Mouse (Mus musculus) CH12F3 (cell line): ENCODE results near the gene Gpr19.

Experiments
- in situ Hi-C: fragments of 300-500 bp; cut with MboI; formaldehyde crosslinking; loops from 2 replicates; pipeline ENCODE4 v1.14.3; 2020; ENCODE audit warnings: low sequenced_read_pairs

The Gpr19 gene

DNA sequence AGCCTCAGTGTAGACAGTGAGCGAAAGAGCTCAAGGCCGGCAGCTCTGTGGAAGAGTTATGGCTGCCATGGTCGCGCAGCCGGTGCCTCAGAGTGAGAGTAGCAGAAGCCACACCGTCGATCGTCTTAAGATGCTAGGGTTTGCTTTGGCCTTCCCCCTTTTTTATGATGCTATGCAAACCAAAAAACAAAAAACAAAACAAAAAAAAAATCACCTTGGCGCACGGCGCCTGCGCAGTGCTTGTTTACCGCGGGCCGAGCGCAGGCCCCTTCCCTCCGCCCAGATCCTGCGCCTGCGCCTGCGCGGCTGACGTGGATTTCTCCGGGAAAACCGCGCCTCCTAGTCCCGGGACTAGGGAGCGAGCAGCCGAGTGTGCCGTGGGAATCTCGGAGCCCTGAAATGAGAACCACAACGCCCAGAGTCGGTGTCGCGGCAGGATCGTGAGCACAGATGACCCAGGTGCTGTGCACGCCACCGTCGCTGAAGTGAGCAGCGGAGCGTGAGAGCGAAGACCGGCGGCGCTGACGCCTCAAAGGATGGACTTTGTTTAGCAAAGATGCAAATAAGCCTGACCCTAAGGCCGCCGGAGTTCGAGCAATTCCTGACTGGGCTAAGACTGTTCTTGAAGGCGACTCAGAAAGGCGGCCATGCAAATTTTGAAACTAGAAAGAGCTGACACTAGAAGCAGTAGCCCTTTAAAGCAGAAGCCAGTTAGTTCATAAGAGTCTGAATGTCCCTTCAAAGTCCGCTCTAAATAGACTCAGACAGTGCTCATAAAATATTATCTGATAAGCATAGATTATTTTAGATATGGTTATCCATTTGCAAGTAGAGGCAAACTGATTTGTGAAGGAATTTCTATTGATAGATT, at the start of gene Gpr19:
TSS of gene Gpr19 (minus strand) at position 484 of the 871 bp plus-strand sequence.
- in situ Hi-C loops: no loop called here

- in situ Hi-C loops: no loop called here
Measured at GRCm38 (mm10) chr6:134947311-134948087, 49.1 kb upstream of the Gpr19 start.

DNA sequence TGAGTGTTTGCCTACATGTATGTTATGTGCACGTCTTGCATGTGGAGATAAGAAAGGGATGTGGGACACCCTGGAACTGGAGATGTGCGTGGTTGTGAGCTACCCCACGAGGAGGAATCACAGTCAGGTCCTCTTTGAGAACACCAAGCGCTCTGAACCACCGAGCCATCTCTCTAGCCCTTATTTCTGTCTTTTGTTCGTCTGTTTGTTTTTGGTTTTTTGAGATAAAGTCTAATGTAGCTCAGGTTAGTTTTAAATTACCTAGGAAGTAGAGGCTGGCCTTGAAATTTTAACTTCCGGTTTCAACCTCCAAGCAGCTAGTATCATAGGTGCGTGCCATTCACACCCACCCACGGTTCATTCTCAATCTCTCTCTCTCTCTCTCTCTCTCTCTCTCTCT, 48.5 kb upstream of the Gpr19 start:
- in situ Hi-C loops: no loop called here

DNA sequence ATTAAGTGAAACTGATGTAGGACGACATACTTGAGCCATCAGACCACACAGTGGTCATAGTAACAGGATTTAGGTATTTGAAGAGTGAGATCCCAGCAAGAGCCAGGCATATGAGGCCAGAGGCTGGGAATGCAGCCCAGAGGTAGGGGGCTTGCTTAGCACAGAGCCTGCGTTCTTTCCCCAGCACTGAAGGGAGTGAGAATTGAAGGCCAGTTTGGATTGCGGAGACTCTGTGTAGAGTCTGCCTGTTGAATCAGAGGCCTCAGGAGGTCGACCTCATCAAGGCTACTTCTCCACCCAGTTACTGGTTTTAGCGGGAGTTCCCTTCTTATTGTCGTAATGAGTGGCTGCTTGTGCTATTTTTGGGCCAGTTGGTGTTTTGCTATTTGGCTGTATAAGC, 47.7 kb upstream of the Gpr19 start:
- in situ Hi-C loops: no loop called here

- in situ Hi-C loops: no loop called here
Measured at GRCm38 (mm10) chr6:134943759-134944407, 45.5 kb upstream of the Gpr19 start.

GRCm38 (mm10) chr6:134939781-134940180, 41.4 kb upstream of the Gpr19 start:
- in situ Hi-C loops: no loop called here

GRCm38 (mm10) chr6:134934305-134934704, 35.9 kb upstream of the Gpr19 start:
- in situ Hi-C loops: no loop called here

DNA sequence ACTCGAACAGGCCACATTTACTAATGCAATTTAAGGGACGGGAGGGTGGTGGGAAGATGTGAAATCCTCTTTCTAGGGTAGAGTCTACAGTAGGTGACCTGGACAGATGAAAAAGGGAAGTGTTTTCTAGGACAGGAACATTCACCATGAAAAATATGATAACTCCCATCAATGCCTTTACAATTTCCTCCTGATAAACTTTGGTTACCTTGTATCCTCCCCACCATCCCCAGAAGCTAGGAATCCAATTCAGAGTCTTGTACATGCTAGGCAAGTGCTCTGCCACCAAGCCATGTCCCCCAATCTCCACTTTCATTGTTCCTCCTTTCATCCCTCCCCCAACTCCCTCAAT, 34.8 kb upstream of the Gpr19 start:
- in situ Hi-C loops: no loop called here

DNA sequence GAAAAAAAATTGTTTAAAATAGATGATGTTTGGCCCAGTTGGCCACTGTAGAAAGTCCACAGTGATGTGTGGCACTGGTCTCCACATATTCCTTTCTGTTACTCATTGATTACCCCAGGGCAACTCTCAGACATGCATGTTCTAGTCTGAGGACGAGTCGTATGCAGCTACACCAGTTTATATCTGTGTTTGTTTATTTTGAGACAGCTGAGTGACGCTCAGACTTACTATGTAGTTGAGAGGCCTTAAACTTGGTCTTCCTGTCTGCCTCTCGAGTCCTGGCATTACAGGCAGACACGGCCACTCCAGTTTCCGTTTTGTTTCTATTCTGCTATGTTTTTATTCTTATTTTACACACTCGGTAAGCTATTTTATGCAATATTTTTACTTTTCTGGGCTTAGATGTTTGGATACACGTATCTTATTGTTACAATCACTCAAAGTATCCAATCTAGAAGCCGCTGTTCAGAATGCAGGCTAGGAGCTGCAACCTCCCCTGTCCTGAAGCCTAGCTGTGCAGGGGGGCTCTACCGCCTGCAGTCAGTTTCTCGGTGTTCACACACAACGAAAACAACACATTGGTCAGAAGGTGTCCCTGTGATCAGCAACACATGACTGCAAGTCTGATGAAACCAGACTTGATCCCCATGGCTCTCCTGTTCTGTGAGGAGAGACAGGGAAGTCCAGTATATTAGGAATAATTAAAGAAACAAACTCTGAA, 34.3 kb upstream of the Gpr19 start:
- in situ Hi-C loops: no loop called here

DNA sequence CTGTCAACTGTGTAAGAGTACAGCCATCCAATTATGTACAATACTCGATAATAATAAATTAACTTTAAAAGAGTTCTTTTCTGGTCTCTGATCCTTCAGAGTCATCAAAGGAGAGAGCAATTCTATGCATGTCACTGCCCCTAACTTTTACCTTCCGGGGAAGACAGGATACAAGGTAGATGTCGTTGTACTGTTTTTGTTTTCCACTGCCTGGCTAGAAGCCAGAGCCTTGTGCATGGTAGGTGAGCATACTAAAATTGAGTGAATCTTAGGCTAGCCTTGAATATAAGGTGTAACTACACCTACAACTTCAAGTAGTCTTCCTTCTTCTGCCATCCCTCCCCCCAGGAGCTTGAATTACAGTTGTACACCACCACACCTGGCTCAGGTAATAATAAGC, 32.8 kb upstream of the Gpr19 start:
- in situ Hi-C loops: no loop called here

GRCm38 (mm10) chr6:134930383-134930782, 32.0 kb upstream of the Gpr19 start:
- in situ Hi-C loops: no loop called here

GRCm38 (mm10) chr6:134929926-134930325, 31.5 kb upstream of the Gpr19 start:
- in situ Hi-C loops: no loop called here

GRCm38 (mm10) chr6:134928889-134929310, 30.5 kb upstream of the Gpr19 start:
- in situ Hi-C loops: no loop called here

GRCm38 (mm10) chr6:134928096-134928888, 29.9 kb upstream of the Gpr19 start:
- in situ Hi-C loops: no loop called here

GRCm38 (mm10) chr6:134927595-134928095, 29.3 kb upstream of the Gpr19 start:
- in situ Hi-C loops: no loop called here

GRCm38 (mm10) chr6:134926803-134927594, 28.6 kb upstream of the Gpr19 start:
- in situ Hi-C loops: no loop called here

GRCm38 (mm10) chr6:134926338-134926705, 27.9 kb upstream of the Gpr19 start:
- in situ Hi-C loops: no loop called here

- in situ Hi-C loops: no loop called here
Measured at GRCm38 (mm10) chr6:134925673-134926337, 27.4 kb upstream of the Gpr19 start.

GRCm38 (mm10) chr6:134924262-134924661, 25.9 kb upstream of the Gpr19 start:
- in situ Hi-C loops: no loop called here
